Mouse (Mus musculus) kidney, adult 2 months (tissue): Measurements from ENCODE around the gene Eno4. TPM values are rescaled to one million over a fixed set of nuclear protein-coding genes. Genes with fewer than 3 reads are reported as not detected.

Experiments
- DNase-seq: peaks from one replicate; pipeline ENCODE4 v3.0.0; 2021
- H3K27ac ChIP-seq: fragments of 200-500 bp; 2 replicates; pipeline ENCODE4 v1.5.1; 2012; ENCODE audit warnings: low read depth, low read length, control low read depth, inconsistent platforms; ENCODE audit not compliant: insufficient read depth
- H3K27me3 ChIP-seq: fragments of 200-500 bp; replicated peaks from 2 replicates; pipeline ENCODE4 v1.6.1; 2012; ENCODE audit warnings: mild to moderate bottlenecking, moderate library complexity, low read length, inconsistent platforms; ENCODE audit not compliant: control insufficient read depth, insufficient read depth
- H3K36me3 ChIP-seq: fragments of 200-500 bp; 2 replicates; pipeline ENCODE4 v1.6.1; 2012; ENCODE audit warnings: mild to moderate bottlenecking, moderate library complexity, low read length, inconsistent platforms; ENCODE audit not compliant: control insufficient read depth, insufficient read depth
- H3K4me1 ChIP-seq: fragments of 200-500 bp; 2 replicates; pipeline ENCODE4 v1.6.1; 2011; ENCODE audit warnings: low read length; ENCODE audit not compliant: control insufficient read depth, insufficient read depth
- H3K4me3 ChIP-seq: fragments of 200-500 bp; 2 replicates; pipeline ENCODE4 v1.5.1; 2011; ENCODE audit warnings: mild to moderate bottlenecking, low read depth, low read length, control low read depth; ENCODE audit not compliant: insufficient read depth
- CTCF ChIP-seq: fragments of 200-500 bp; conservative IDR thresholded peaks from 2 replicates; pipeline ENCODE4 v1.5.1; 2011; ENCODE audit warnings: low read depth, mild to moderate bottlenecking, control low read depth, low read length, moderate library complexity, mixed read lengths; ENCODE audit not compliant: insufficient read depth, insufficient read length
- POLR2A ChIP-seq: fragments of 200-500 bp; IDR thresholded peaks from one replicate; pipeline ENCODE4 v1.6.1; 2011; ENCODE audit warnings: low read depth, low read length, control low read depth
- WGBS: fragments of 180-500 bp; shearing (Covaris S2); methylation state at CpG from one replicate; pipeline ENCODE4 v1.1.7; 2018; 5-methylcytosine and 5-hydroxymethylcytosine counted together
- polyA plus RNA-seq: library from polyadenylated mRNA; depleted of rRNA; stranded (reverse); fragments of >200 nt; gene quantifications from 2 replicates; pipeline ENCODE4 v1.2.3, GENCODE M21; 2012

Eno4 gene
- polyA plus RNA-seq, 1 experiment: 0.31 TPM

DNA sequence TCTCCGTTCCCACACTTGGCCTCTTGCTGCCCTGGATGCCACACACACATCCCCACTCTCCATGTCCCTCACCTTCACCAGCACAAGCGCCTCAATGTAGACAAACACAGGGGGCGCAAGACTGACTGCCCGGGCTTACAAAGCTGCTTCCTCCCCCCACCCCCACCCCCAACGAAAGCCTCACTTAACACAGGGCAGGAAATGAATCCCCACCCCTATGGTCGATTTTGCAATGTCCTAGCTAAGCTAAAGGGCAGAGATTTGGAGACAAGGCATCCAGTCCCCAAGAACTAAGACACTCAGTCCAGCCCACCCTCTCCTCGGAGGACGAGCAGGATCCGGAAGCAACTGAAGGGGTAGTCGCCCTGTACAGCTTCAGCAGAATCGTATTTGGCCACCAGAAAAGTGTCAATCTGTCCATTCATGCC lies 32.3 kb upstream of the Eno4 start:
- WGBS: 4% methylated on average over 11 of the region's 11 CpGs
- DNase-seq: no peak
- Histone ChIP-seq H3K36me3 (no peaks in the 10 kb centered on the region), H3K4me1 (no peaks in the 10 kb centered on the region), H3K4me3 (no peak overlapping the region), H3K27ac (no peak overlapping the region), H3K27me3 (no peaks in the 10 kb centered on the region)
- TF ChIP-seq POLR2A: no peak

DNA sequence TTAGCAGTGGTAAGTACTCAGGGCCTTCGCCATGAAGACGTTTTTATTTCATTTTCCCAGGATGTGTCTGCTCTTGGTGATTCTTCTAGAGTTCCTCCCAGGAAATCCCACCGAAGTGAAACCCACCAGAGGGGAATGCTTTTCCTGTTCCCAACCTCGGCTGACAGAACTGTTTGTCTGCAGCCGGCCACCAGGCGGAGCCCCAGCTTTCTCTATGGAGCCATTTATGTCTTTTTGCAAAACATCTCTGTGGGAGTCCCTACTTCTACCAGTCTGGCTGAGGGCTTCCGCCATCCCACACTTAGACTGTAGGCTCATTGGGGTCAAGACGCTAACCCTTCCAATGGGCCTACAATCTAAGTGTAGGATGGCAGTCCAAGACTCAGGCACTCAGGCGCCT lies 31.8 kb upstream of the Eno4 start:
- WGBS: 11% methylated on average over 9 of the region's 9 CpGs
- no peaks in the 10 kb centered on the region for H3K4me1 ChIP-seq
- H3K27me3 ChIP-seq: no peaks in the 10 kb centered on the region
- H3K27ac ChIP-seq: no peak overlapping the region
- peak; percentile 55 for DNase-seq
- H3K4me3 ChIP-seq: no peak overlapping the region
- H3K36me3 ChIP-seq: no peaks in the 10 kb centered on the region
- TF ChIP-seq CTCF (peak; percentile 64), POLR2A (no peak)

- TF ChIP-seq POLR2A (no peak), CTCF (no peak)
- no peaks in the 10 kb centered on the region for H3K36me3 ChIP-seq
- no peaks in the 10 kb centered on the region for H3K4me1 ChIP-seq
- DNase-seq: no peak
- no peaks in the 10 kb centered on the region for H3K27me3 ChIP-seq
- WGBS: 94% methylated on average over 6 of the region's 6 CpGs
- H3K27ac ChIP-seq: no peak overlapping the region
- H3K4me3 ChIP-seq: no peak overlapping the region
These were observed 29.9 kb upstream of the Eno4 start for GRCm38 (mm10) chr19:58913301-58913700.

DNA sequence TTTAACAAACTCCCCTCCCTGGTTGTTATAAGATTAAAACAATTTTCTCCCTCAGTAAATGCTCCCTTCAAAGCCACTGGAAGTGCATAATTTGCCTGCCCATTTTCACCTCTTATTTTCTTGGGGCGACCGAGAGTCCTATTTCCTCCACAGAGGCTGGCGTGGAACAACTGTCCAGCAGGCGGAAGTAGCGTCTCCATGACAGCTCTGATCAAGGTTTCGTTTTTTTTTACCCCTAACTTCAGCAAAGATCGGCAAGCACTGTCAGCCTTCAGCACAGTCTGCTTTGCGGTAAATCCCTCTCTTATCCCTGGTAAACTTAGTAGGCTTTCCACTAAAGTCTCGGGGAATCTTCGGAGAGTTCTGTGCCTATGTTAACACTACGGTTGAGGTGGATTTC lies 24.6 kb upstream of the Eno4 start:
- DNase-seq: no peak
- H3K4me3 ChIP-seq: peak overlapping the region; percentile 52
- H3K4me1 ChIP-seq: no peaks in the 10 kb centered on the region
- H3K27ac ChIP-seq: no peak overlapping the region
- TF ChIP-seq CTCF (peak; percentile 23; the same call in 1 of the 2 replicates), POLR2A (no peak)
- no peaks in the 10 kb centered on the region for H3K36me3 ChIP-seq
- WGBS: 13% methylated on average over 11 of the region's 11 CpGs
- no peaks in the 10 kb centered on the region for H3K27me3 ChIP-seq

DNA sequence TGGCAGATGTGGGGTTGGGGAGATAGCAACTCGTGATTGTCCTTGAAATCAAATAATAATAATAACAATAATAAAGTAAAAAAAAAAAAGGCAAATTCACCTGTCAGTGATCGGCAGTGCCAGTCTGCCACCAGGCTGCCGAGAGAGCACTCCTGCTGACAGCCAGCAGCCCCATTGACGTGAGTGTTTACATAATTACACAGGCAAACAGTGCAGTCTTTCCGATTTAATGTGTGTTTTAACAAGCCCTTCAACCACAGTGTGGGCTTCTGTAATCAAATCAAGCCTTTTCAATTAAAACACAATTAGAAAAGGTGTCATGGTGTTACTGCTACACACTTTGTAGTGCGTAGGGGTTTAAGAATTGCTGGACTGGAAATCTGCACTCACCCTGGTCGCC lies 24.1 kb upstream of the Eno4 start:
- Histone ChIP-seq H3K4me3 (no peak overlapping the region), H3K4me1 (no peaks in the 10 kb centered on the region), H3K36me3 (no peaks in the 10 kb centered on the region), H3K27me3 (no peaks in the 10 kb centered on the region), H3K27ac (no peak overlapping the region)
- DNase-seq: no peak
- 31% methylated on average over 7 of the region's 7 CpGs for WGBS
- TF ChIP-seq POLR2A (no peak), CTCF (no peak)

DNA sequence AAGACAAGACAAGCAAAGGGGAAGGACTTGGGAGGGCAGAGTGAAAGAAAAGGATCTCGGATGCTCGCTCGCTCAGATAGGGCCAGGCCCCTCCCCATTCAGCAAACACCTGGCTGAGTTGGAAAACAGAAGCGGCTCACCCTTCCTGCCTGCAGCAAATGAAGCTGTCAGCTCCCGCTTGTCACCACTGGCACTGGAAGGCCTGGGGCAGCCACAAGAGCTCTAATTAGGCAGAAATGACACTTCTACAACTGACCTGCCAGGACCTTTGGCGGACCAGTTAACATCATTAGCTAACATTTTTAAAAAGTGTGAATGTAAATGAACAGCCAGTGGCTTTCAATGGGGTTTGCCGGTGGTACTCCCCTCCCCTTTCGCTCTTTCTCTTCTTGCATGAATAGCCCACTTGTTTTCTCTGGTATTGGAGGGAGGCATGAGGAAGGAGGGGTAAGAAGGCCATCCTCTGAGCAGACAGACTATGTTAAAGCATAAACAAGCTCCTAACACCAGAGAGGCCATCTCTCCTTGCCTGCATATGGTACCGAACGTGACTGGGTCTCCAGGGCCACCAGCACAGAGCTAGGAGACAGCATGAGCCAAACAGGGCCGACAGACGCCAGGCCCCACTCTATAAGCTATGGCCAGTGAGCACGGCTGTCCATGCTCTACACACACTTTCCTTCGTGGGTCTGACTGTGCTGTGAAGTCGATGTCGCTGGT lies 12.0 kb upstream of the Eno4 start:
- Histone ChIP-seq H3K4me3 (no peak overlapping the region), H3K27ac (no peak overlapping the region), H3K36me3 (no peaks in the 10 kb centered on the region), H3K27me3 (no peaks in the 10 kb centered on the region), H3K4me1 (no peaks in the 10 kb centered on the region)
- no peak for DNase-seq
- TF ChIP-seq CTCF (no peak), POLR2A (no peak)
- 64% methylated on average over 16 of the region's 16 CpGs for WGBS

DNA sequence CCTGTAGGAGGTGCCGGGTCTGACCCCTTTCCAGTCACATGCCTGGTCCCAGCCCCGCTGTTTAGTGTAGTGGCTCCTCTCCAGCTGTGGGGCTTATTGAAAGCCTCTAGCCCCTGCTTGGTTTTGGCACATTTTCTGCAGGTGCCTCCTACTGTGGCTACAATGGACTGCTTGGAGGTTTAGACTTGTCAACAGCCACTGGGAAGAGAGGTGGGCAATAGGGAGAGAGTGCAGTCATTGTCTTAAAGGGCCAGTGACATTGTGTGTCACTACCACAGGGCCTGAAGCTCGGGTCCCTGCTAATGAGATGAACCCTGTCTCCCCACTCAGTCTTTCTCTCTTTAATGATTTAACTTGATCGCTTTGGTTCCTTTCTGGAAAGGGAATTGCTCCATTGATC lies 10.2 kb upstream of the Eno4 start:
- Histone ChIP-seq H3K4me3 (no peak overlapping the region), H3K27me3 (no peaks in the 10 kb centered on the region), H3K4me1 (no peaks in the 10 kb centered on the region), H3K27ac (no peak overlapping the region), H3K36me3 (no peaks in the 10 kb centered on the region)
- TF ChIP-seq CTCF (no peak), POLR2A (no peak)
- WGBS: 48% methylated on average over 4 of the region's 4 CpGs
- no peak for DNase-seq
